Mouse (Mus musculus): ENCODE results near the gene Olfr1095. TPM values are rescaled to one million over a fixed set of nuclear protein-coding genes. Genes with fewer than 3 reads are reported as not detected.

Olfr1095 gene
- not detected for polyA plus RNA-seq (2014; fragmentation: Illumina TruSeq; extraction: RNeasy Lipid Tissue Mini Kit (QIAGEN cat#74804); ENCODE audit: insufficient read depth, low read depth, low replicate concordance)

DNA sequence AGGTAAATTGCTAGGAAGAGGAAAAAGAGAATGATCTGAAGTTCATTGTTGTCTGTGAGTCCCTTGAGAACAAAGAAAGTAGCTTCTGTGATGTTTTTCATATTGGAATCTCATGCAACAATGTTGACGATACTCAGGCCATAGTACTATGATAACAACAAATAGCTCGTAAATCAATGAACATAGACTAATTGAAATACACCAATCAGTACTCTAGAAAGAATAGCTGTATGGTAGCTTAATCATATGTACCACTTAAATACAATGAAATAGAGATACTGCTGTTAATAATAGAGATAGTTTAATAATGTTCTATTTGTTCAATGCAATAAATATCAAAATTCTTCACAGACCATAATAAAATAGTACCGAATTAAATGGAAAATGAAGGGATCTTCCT is at the start of gene Olfr1095:
TSS of gene Olfr1095 (minus strand) at position 101 of the 400 bp plus-strand sequence.

GRCm38 (mm10) chr2:86892116-86892515 is 40.6 kb upstream of the Olfr1095 start, which contains the start of gene Olfr1097:
Gene Olfr1097, minus strand, starts transcription at chr2:86892216.

DNA sequence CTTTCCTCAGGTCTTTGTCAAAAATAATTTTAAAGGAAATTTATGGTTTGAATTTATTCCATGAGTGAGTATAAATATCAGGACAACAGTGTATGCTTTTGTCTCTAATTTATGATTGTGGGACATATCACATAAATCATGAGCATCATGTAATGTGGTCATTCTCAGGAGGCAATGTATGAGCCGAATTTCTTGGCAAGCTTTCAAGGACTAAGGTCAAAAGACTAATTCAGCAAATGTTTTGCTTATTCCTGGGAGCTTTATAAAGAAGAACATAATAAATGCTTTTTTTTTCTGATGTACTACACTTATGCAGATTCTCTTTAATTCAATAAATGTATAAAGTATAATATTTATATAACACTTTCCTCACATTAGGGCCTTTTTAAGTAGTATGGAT is 23.2 kb upstream of the Olfr1095 start, which contains the start of gene Gm13723:
TSS of gene Gm13723 (minus strand) at position 101 of the 400 bp plus-strand sequence.

DNA sequence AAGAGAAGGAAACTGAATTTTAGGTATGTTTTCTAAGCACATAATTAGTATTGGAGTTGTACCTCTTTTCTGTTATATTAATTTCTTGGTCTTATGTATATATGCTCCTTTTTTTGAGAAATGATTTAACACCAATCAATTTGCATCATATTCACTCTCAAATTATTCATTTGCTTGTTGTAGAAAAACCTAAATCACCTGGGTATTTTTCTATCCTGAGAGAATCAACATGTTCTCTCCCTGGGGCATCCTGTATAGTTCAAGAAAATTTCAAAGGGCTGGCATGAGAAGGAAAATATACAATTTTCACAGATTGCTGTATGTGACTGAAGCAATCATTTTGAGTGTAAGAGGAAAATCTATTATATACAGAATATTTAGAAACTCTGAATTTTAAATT is 27.1 kb downstream of the Olfr1095 start, which contains the start of gene Olfr1094:
TSS of gene Olfr1094 (plus strand) at position 301 of the 400 bp plus-strand sequence.

DNA sequence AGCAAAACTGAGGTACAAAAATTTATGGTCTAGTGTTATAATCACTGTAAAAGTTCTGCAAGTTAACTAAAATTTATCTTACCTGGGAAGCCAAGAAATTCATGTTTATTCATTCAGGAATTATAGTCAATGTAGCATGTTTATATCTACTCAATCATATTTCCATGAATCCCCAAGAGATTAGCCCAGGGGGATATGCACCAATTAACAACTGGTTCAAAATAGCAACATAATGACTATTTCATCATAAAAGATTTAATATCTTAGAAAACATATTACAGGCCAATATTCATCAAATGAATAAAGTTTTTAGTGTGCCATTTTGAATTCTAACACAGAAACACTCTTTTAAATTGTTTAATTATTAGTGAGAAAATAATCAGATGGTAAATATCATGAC is 41.6 kb downstream of the Olfr1095 start, which contains the start of gene Olfr141:
TSS of gene Olfr141 (minus strand) at position 101 of the 400 bp plus-strand sequence.

Other genes starting within 250 kb of the Olfr1095 start
- gene Olfr1084, start 212.0 kb downstream of the Olfr1095 start, polyA plus RNA-seq (2014; fragmentation: Illumina TruSeq; extraction: RNeasy Lipid Tissue Mini Kit (QIAGEN cat#74804); ENCODE audit: insufficient read depth, low read depth, low replicate concordance) = not detected
- not detected for gene Olfr1085, start 189.7 kb downstream of the Olfr1095 start, polyA plus RNA-seq (2014; fragmentation: Illumina TruSeq; extraction: RNeasy Lipid Tissue Mini Kit (QIAGEN cat#74804); ENCODE audit: insufficient read depth, low read depth, low replicate concordance)
- not detected for gene Olfr1086, start 171.6 kb downstream of the Olfr1095 start, polyA plus RNA-seq (2014; fragmentation: Illumina TruSeq; extraction: RNeasy Lipid Tissue Mini Kit (QIAGEN cat#74804); ENCODE audit: insufficient read depth, low read depth, low replicate concordance)
- not detected for gene Olfr1087, start 153.3 kb downstream of the Olfr1095 start, polyA plus RNA-seq (2014; fragmentation: Illumina TruSeq; extraction: RNeasy Lipid Tissue Mini Kit (QIAGEN cat#74804); ENCODE audit: insufficient read depth, low read depth, low replicate concordance)
- not detected for gene Olfr1089, start 118.0 kb downstream of the Olfr1095 start, polyA plus RNA-seq (2014; fragmentation: Illumina TruSeq; extraction: RNeasy Lipid Tissue Mini Kit (QIAGEN cat#74804); ENCODE audit: insufficient read depth, low read depth, low replicate concordance)
- not detected for gene Olfr1090, start 92.7 kb downstream of the Olfr1095 start, polyA plus RNA-seq (2014; fragmentation: Illumina TruSeq; extraction: RNeasy Lipid Tissue Mini Kit (QIAGEN cat#74804); ENCODE audit: insufficient read depth, low read depth, low replicate concordance)
- gene Olfr1093, start 69.2 kb downstream of the Olfr1095 start, polyA plus RNA-seq (2014; fragmentation: Illumina TruSeq; extraction: RNeasy Lipid Tissue Mini Kit (QIAGEN cat#74804); ENCODE audit: insufficient read depth, low read depth, low replicate concordance) = not detected
- not detected for gene Olfr141, start 41.7 kb downstream of the Olfr1095 start, polyA plus RNA-seq (2014; fragmentation: Illumina TruSeq; extraction: RNeasy Lipid Tissue Mini Kit (QIAGEN cat#74804); ENCODE audit: insufficient read depth, low read depth, low replicate concordance)
- not detected for gene Olfr1094, start 27.0 kb downstream of the Olfr1095 start, polyA plus RNA-seq (2014; fragmentation: Illumina TruSeq; extraction: RNeasy Lipid Tissue Mini Kit (QIAGEN cat#74804); ENCODE audit: insufficient read depth, low read depth, low replicate concordance)
- not detected for gene Gm13723, start 23.1 kb upstream of the Olfr1095 start, polyA plus RNA-seq (2014; fragmentation: Illumina TruSeq; extraction: RNeasy Lipid Tissue Mini Kit (QIAGEN cat#74804); ENCODE audit: insufficient read depth, low read depth, low replicate concordance)
- gene Olfr1097, start 40.5 kb upstream of the Olfr1095 start, polyA plus RNA-seq (2014; fragmentation: Illumina TruSeq; extraction: RNeasy Lipid Tissue Mini Kit (QIAGEN cat#74804); ENCODE audit: insufficient read depth, low read depth, low replicate concordance) = not detected
- gene Olfr1098, start 72.8 kb upstream of the Olfr1095 start, polyA plus RNA-seq (2014; fragmentation: Illumina TruSeq; extraction: RNeasy Lipid Tissue Mini Kit (QIAGEN cat#74804); ENCODE audit: insufficient read depth, low read depth, low replicate concordance) = not detected
- gene Olfr1099, start 109.0 kb upstream of the Olfr1095 start, polyA plus RNA-seq (2014; fragmentation: Illumina TruSeq; extraction: RNeasy Lipid Tissue Mini Kit (QIAGEN cat#74804); ENCODE audit: insufficient read depth, low read depth, low replicate concordance) = not detected
- gene Olfr1100, start 128.3 kb upstream of the Olfr1095 start, polyA plus RNA-seq (2014; fragmentation: Illumina TruSeq; extraction: RNeasy Lipid Tissue Mini Kit (QIAGEN cat#74804); ENCODE audit: insufficient read depth, low read depth, low replicate concordance) = not detected
- not detected for gene Olfr1101, start 139.5 kb upstream of the Olfr1095 start, polyA plus RNA-seq (2014; fragmentation: Illumina TruSeq; extraction: RNeasy Lipid Tissue Mini Kit (QIAGEN cat#74804); ENCODE audit: insufficient read depth, low read depth, low replicate concordance)
- gene Olfr1102, start 146.7 kb upstream of the Olfr1095 start, polyA plus RNA-seq (2014; fragmentation: Illumina TruSeq; extraction: RNeasy Lipid Tissue Mini Kit (QIAGEN cat#74804); ENCODE audit: insufficient read depth, low read depth, low replicate concordance) = not detected
- gene Olfr1104, start 175.4 kb upstream of the Olfr1095 start, polyA plus RNA-seq (2014; fragmentation: Illumina TruSeq; extraction: RNeasy Lipid Tissue Mini Kit (QIAGEN cat#74804); ENCODE audit: insufficient read depth, low read depth, low replicate concordance) = not detected
- gene Olfr1105, start 184.8 kb upstream of the Olfr1095 start, polyA plus RNA-seq (2014; fragmentation: Illumina TruSeq; extraction: RNeasy Lipid Tissue Mini Kit (QIAGEN cat#74804); ENCODE audit: insufficient read depth, low read depth, low replicate concordance) = not detected
- not detected for gene Olfr1106, start 200.6 kb upstream of the Olfr1095 start, polyA plus RNA-seq (2014; fragmentation: Illumina TruSeq; extraction: RNeasy Lipid Tissue Mini Kit (QIAGEN cat#74804); ENCODE audit: insufficient read depth, low read depth, low replicate concordance)
- gene Olfr1107, start 224.1 kb upstream of the Olfr1095 start, polyA plus RNA-seq (2014; fragmentation: Illumina TruSeq; extraction: RNeasy Lipid Tissue Mini Kit (QIAGEN cat#74804); ENCODE audit: insufficient read depth, low read depth, low replicate concordance) = not detected
- gene Olfr1109, start 244.3 kb upstream of the Olfr1095 start, polyA plus RNA-seq (2014; fragmentation: Illumina TruSeq; extraction: RNeasy Lipid Tissue Mini Kit (QIAGEN cat#74804); ENCODE audit: insufficient read depth, low read depth, low replicate concordance) = not detected